Mouse (Mus musculus) CD4-positive, CD25-positive, alpha-beta regulatory T cell, adult 2 months (primary cell): ENCODE results near the gene C1qtnf1.
A peak's percentile ranks its signal among the peaks of the same experiment; 100 is the strongest.
"Not testable (repeated sequence)": the region's sequence is repeated elsewhere in the genome, so short reads cannot be mapped to it uniquely, and the experiment has no call there.

Experiments
- DNase-seq: peaks from one replicate; pipeline ENCODE4 v3.0.0-alpha.2; 2012; ENCODE audit warnings: low read depth, low spot score

The C1qtnf1 gene

DNA sequence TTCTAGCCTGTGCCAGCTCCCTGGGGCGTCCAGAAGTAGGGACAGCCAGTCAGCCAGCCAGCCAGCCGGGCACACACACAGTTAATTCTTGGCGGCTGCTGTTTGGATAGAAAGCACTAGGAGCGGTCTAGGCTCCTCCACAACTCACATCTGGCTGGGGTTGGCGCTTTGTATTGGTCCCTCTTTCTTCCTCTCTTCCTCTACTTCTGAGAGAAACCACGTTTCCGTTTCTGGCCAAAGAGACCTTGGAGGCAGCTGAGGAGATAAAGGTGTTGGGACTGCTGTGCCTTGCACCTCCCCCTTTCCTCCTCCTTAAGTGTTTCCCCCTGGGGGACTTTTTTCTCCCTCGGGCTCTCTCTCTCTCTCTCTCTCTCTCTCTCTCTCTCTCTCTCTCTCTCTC lies at the start of gene C1qtnf1:
TSS of gene C1qtnf1 (plus strand) at position 218 of the 400 bp plus-strand sequence.
- peak; percentile 34 for DNase-seq

DNA sequence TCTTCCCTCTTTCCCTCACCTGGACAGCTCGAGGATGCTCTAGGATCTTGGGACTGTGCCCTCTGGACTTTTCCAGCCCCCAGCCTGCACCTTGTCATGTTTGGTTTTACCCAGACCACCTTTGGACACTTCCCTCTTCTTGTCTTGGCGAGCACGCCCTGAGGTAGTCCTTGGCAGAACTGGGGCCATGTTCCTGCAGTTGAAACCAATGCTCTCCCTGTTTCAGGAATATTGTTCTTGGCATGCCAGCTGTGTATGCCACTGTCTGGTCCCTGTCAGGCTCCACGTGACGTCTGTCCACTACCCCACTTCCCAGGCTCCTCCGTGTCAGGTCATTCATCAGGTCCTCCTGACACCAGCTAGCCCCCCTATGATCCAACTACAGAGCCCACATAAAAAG lies 49.3 kb upstream of the C1qtnf1 start:
- no peak for DNase-seq

DNA sequence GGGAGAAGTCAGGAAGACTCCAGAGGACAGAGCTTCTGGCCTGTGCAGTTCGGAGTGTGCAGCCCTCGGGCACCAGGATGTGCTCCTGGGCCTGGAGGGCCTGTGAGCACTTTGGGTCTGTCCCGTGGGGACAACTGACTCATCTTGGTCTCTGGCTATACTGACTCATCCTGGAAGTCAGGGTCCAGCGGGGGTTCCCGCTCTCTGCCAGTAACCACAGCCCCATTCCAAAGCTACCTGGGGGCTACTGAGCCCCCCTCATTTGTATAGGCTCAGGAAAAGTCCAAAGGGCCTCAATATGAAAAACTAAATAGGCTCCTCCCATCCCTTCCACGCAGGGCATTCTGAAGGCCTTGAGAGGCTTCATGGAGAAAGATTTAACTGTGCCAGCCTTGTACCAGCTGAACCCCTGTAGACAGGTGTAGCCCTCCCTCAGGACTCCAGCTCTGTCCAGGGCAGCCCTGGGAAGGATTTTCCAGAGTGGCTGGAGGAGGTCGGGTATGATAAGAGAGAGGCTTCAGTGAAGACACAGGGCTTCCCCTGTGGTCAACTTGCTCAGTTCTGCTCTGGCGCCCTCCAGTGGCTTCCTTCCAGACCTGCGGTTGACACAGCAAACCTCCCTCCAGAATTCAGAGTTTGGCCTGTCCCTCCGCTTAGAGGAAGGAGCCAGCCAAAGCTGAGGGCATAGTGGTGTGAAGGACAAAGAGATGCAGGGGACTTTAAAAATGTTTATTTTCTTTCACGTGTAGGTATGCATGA lies 48.6 kb upstream of the C1qtnf1 start:
- DNase-seq: peak; percentile 85

DNA sequence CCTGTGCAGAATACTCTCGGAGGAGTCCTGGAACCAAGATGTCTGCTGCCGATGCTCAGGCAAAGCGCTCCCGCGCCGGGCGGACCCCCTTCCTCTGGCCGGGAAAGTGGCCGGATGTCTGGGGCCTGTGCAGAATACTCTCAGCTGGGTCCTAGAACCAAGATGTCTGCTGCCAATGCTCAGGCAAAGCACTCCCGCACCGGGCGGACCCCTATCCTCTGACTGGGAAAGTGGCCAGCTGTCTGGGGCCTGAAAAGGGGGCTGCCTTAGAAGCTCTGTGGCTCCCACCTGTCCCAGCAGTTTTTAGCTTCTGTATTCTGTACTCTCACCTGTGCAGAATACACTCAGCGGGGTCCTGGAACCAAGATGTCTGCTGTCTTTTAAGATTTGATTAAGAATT lies 40.2 kb upstream of the C1qtnf1 start:
- not testable (repeated sequence) for DNase-seq

DNA sequence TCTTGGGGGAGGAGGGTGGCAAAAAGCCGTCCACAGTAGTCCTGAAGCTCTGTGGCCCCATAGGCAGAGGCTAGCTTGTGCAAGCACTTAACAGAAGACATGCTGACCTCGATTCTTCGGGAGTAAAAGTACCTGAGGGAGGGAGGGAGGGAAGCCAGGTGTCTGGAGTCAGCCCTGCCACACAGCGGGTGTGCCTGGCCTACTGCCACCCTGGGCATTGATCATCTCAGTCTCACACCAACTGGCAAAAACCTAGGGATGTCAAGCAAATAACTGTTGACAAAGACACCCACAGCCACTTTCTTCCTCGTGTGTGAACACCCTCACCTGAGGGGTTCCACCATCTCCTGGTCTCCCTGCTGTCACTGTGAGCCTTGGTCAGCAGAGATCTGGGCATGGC lies 34.0 kb upstream of the C1qtnf1 start:
- DNase-seq: no peak

DNA sequence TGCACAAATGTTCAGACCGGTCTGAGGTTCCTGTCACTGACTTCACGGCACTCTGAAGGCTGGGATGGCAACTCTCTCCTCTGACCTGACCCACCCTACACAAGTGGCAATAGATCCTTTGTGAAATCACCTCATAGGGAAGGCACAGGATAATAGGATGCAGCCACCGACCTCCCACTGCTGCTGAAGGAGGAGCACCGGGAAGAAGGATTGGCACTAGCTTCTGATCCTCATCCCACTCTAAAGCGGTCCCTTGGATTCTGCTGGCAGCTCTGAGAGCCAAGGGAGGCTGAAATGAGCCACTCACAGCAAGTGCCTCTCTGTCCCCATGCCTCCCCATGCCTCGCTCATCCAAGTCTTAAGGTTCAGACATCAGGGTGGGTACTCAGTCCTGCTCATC lies 33.5 kb upstream of the C1qtnf1 start:
- DNase-seq: no peak

DNA sequence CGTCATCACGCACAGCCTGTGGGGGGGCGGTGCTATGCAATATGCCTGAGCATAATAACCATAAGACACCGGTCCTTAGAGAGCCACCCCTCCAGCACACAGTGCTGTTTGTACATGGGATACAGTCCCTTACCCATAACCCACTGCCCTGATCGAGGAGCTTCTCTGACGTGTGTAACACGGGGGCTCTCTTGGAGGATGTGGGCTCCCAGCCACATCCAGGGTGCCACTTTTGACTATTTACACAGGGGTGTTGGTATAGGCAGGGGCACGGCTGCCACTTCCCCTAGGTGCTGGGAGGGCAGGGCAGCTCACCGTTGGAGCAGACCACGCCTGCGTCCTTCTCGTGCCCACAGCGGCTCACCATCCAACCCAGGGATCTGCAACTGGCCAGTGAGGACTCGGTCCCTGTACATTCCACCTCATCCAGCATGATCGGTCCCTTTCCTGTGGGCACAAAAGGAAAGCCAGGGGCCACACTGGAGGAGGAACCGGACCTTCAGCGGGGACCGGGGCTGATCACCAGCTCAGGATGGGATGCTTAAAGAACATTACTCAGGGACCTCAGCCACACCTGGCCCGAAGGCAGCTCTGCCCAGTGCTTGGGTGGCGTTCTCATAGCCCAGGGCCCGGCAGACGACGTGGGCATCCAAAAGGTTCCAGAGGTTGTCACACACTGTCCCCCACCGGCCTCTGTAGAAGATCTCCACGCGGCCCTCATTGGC lies 30.0 kb upstream of the C1qtnf1 start:
- no peak for DNase-seq

DNA sequence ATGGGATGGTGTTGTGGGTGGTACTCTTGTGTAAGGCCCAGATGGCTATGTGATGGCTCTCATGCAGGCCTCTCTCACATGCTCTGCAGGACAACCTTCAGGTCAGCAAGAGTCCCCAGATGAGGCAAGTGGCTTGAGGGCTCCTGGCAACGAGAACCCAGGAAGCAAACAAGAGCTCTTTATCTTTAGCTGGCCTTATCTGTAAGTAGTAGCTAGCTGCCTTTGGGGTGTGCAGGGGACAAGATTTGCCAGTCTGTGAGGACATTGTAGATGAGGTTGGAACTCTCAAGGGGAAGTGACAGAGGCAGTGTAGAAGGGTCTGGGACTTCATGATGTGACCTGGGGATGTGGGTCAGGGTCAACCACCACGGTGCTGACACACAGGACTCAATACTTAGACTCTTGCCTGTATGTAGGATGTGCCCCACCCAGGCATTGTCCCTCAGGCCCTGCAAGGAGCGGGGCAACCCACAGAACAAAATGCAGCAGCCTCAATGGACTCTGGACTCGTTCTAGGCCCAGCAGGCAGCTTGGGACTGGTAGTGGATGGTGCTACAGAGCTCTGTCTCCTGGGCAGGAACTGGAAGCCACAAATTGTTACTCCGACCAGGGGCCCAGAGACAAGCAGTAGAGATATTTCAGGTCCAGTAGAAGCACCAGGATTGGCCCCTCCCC lies 28.0 kb upstream of the C1qtnf1 start:
- DNase-seq: no peak

DNA sequence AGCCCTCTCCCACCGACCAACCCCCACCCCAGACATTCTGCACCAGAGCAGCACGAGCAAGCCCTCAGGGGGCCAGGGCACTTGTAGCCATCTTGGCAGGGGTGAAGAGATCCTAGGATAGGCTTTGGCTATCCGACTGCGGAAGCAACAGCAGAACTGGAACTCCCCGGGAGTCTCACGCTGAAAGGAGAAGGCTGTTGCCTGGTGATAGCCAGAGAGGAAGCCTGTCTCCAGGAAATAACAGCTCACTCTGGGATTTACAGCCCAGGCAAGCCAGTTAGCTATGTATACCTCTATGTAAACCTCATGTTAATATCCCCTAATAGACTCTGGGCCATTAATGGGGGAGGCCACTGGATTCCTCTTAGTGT lies 27.5 kb upstream of the C1qtnf1 start:
- DNase-seq: no peak

DNA sequence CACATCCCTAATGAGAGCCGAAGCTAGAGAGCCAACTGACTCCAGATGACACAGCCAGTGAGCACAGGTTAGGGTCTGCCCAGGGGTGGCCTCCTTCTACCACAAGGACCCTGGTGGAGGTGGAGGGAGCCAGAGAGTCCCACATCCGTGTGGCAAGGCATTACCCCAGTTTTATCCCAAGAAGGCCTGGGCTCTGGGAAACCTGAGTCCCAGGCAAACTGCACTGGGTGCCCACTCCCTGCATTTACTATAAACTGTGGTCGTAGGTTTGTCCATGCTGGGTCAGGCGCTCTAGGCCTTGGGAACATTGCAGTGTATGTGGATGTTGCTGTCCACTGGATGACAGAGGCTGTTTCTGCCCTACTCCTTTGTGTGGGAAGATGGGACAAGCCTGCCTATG lies 26.8 kb upstream of the C1qtnf1 start:
- DNase-seq: no peak

DNA sequence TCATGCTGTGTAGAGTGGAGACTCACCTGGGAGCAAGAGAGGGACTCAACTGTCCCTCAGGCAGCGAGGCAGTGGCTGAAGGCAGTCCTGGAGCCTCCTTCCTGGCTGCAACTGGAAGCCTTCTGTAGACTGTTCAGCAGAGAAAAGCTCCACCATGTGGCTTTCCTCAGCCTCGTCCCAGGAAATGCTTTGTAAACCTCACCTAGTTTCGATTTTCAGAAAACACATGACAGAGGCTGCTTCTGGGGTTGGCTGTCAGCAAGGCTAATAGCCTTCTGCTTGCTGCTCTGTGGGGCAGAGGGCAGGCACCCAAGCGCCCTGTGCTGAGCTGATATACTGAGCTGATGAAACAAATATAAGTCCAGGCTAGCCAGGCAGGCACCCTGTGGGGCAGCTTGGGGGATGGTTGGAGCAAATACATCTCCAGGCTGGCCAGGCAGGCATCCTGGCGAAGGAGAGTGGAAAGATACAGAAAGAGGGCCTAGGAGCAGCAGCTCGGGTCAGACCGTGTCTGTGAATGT lies 26.2 kb upstream of the C1qtnf1 start, which contains the start of gene Lgals3bp:
TSS of gene Lgals3bp (minus strand) at position 333 of the 521 bp plus-strand sequence.
- peak; percentile 82 for DNase-seq

DNA sequence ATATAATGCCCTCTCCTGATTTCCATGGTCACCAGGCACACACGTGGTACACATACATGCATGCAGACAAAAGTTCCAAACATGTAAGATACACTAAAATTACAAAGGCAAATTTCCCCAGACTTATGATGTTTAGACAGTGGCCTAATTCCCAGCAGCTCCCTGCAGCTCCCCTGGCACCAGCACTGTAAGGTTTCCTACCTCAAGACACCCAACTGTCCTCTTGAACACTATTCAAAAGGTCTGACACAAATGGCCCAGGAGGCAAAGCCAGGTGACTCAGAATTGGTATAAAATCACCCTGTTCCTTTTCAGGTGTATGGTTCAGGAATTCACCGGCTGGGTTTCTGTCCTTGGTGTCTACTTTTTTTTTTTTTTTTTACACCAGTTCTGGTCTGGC lies 24.8 kb upstream of the C1qtnf1 start:
- no peak for DNase-seq

DNA sequence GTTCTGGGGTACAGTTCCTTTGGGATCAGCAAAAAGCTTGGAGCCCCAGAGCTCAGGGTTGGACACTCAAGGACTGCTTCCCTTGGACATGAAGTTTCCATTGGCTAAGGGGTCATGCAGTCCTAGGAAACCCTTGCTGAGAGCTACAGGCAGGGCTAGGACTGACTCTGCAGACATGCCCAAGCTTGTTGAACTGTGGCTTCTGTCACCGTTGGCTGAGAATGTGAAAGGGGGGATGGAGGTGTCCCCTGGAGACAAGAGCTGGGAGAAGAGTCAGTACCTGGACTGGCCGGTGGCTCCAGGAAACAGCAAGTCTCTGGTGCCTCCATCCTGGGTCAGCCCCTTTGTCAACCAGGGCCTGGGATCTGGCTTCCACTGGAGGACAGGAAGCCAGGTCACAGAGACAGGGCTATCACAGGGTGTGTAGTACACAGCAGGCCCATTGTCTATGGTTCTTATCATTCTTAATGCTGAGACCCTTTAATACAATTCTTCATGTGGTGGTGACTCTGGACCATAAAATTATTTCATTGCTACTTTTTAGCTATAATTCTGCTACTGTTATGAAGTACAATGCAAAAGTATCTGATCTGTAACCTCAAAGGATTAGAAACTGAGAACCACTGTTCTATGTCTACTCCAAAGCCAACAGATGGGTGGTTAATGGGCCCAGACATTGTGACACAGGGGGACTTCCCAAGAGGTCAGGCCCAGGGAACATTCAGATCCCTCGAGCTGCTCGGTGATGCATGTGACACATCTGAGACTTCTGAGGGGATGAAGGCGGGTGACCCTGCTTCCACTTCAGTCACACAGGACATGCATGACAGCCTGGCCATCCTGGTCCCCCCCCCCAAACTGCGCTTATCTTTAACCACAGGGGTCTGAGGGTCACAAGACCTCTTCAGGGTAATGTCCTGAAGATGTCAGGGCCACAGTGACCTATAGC lies 23.8 kb upstream of the C1qtnf1 start:
- no peak for DNase-seq

DNA sequence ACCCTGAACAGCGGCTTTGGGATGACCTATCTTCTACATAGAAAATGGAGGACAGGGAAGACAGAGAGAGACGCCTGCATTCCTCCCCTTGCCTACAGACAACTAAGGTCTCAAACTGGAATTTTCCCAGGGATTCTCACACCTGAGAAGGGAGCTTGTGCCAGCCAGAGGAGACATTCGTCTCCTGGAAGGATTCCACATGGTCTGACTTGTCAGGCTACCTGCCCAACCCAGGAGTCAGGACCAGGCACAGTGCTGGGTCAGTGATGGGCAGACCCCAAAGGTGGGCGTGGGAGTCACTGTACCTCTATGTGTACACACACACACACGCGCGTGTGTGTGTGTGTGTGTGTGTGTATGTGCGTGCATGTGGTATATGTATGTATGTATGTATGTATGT lies 22.7 kb upstream of the C1qtnf1 start:
- no peak for DNase-seq

DNA sequence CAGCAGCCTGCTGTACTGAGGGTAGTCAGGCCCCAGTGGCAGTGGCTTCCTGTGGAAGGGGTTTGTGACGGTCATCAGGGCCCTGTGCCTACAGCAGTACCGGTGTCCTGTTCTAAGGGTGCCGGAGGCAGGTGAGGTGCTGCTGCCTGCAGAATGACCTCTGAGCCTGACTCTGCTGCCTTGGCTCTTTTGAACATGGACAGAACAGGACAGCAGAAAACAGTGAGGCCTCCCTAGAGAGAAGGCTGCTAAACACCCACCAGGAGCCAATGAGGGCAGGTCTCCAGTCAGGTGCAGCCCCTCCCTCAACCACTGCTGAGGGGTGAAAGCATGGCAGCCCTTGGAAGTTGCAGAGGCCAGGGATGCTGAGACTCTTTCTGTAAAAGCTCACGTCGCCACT lies 21.5 kb upstream of the C1qtnf1 start:
- no peak for DNase-seq

DNA sequence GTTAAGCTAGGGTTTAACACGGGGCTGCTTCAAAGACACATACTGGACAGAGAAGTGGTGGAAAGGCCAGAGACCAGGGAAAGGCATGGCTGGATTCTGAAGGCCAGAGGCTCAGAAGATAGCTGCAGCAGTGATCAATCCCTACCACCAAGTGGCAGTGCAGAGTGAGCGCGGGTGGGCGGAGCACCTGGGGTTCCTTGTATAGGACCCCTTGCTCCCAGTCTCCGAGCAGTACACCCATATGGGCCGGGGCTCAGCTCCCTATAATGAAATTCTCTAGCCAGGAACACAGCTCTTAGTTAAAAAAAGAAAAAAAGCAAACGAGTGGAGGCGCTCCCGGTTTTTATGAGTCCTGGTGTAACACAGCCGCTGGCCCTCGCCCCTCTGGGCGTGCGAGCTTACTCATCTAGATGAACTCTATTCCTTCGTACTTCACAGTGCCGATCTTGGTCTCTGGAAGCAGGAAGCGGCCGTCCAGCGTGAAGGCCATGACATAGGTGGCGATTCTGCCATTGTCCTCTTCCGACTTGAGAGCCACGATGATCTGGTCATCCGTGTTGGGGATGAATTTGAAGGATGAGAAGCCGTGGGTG lies 20.6 kb upstream of the C1qtnf1 start:
- no peak for DNase-seq

DNA sequence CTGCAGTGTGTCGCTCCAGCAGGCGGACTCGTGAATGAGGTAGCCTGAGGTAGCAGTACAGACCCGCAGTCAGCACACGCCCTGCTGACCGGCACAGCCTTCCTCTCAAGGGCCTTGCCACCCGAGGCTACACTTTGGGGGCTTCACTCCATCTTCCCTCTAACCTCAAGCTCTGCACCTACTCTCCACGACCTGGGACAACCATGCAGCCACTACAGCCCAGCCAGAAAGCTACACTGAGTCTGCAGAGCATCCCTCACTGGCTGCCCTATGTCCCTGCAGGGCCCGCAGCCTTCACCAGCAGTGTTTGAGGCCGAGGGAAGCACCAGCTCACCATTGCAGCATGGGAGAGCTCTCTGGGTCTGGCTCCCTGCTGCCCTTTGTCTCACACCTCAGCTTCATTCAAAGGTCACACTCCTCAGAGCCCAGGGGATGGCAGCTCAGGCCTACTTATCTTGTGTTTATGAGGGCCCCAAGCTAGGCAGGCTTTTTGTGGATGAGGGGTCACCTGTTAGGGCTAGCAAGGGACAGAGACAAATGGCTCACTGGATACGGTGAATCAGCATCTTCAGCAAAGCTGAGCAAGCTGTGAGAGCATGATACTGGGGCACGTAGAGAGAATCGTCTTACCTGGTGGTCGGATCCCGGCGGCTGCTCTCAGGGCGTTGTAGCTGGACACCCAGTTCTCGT lies 19.8 kb upstream of the C1qtnf1 start:
- no peak for DNase-seq

DNA sequence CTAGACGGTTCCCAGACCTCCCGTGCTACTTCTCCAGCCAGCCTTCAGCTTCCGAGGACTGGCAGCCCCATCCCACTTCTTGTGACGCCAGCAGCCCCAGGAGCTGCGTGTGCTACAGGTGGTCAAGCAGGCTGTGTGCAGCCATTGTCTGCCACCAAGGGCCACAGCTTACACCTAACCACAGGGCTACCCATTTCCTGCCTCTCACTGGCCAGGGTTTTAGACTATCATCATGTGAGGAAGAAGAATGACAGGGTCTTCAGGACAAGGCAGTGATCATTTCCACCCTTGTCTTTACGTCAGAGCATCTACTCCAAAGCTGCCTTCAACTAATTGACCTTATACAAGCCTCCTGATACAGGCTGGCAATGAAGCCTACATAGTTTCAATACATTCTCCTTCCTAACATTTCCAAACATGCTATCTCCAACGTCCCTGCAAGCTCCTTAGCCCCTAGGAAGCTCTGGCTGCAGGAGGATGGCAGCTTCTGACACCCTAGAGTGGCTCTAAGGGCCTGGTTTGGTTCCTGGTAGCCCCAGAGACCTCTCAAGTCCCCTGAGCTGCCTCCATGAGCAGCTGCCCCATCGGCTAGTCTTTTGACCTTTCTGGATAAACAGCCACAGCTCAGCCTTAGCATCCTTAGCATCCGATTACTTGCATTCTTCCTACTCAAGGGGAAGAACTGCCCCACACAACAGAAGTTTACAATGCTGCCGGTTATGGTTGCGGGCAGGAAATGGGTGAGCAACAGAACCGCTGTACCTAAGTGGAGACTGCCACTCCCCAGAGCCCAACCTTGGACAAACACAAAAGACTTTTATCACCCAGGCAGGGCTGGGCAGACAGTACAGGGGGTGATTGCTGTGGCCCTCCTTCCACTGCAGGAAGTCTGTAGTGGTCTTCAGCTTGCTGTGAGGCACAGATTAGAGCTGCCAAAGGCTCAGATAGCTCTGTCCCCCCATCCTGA lies 18.6 kb upstream of the C1qtnf1 start:
- no peak for DNase-seq

DNA sequence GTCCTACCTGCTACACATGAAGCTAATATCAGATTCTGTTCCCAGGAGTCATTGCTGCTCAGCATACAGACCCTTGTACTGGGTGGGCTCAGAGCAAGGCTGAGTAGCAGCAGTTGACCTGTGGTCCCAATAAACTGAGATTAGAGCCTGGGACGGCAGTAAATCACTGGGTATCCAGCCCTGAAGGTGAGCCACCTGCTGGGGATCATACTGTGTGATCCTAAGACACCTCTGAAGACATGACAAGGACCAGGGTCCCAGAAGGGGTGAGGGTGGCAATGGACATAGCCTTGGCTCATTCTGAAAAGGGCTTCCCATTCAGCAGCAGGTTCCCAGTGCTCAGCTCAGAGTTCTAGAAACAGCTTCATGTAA lies 17.9 kb upstream of the C1qtnf1 start:
- DNase-seq: no peak
